Mouse (Mus musculus): Measurements from ENCODE around the gene Nfx1. TPM values are rescaled to one million over a fixed set of nuclear protein-coding genes. Genes with fewer than 3 reads are reported as not detected.
"Not testable (repeated sequence)": the region's sequence is repeated elsewhere in the genome, so short reads cannot be mapped to it uniquely, and the experiment has no call there.

Gene Nfx1
- 27.9 and 28.0 TPM in 2 replicates for polyA plus RNA-seq (2015; fragmentation: Nextera tagmentation; extraction: Ambion mirVana)

DNA sequence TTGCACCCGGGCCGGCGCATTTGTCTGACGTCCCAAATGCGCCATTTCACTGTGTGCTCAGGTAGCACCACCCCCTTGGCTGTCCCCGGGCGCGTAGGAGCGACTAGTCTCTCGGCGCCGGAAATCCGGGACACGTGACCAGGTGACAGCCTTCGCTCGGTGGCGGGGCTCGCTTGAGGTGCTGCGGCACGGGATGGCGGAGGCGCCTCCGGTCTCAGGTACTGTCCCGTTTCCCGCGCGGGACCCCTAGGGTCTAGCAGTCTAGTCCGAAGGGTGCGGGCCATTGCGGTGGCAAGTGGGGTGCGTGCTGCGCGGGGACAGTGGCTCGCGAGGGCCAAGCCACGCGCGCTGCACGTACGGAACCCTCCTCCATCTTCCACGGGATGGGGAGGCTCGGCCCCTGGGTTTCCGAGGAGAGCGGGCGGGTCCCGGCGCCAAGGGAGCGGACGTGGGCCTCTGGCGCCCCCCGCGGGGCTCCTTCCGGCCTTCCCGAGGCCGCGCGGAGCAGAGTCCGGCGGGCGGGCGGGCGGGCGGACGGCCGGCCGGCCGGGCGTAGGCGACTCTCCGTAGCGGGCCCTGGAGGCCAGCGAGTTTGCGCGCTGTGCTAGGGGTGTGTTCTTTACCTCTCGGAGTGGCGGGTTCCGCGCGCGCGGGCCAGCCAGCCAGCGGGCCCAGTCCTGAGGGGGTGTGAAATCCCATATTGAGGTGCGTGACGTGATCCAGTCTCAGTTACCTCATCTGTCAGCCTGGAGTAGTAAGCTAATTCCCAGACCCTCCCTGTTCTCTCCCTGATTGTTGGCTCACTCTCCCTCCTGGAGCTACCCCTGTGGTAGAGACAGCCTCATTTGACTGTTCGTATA, at the start of gene Nfx1:
TSS of gene Nfx1 (plus strand) at position 65 of the 860 bp plus-strand sequence.
- no peaks in the 10 kb centered on the region for H3K27me3 ChIP-seq
- H3K9me3 ChIP-seq (replicated peaks): no peaks in the 10 kb centered on the region
- H3K4me2 ChIP-seq: peak within 1 kb of the TSS; percentile 91
- under 1% methylated on average over 85 of the region's 85 CpGs for WGBS (ENCODE audit: insufficient replicate concordance)
- peak within 1 kb of the TSS; percentile 93 for H3K27ac ChIP-seq (replicated peaks)
- peaks cover 45% of the 10 kb centered on the region for H3K4me1 ChIP-seq (replicated peaks)
- ATAC-seq (ENCODE audit: insufficient read depth): peak; percentile 94
- peak within 1 kb of the TSS; percentile 89 for H3K4me3 ChIP-seq (replicated peaks)
- H3K36me3 ChIP-seq (replicated peaks): peaks cover 30% of the 10 kb centered on the region
- H3K9ac ChIP-seq: peak within 1 kb of the TSS; percentile 82

DNA sequence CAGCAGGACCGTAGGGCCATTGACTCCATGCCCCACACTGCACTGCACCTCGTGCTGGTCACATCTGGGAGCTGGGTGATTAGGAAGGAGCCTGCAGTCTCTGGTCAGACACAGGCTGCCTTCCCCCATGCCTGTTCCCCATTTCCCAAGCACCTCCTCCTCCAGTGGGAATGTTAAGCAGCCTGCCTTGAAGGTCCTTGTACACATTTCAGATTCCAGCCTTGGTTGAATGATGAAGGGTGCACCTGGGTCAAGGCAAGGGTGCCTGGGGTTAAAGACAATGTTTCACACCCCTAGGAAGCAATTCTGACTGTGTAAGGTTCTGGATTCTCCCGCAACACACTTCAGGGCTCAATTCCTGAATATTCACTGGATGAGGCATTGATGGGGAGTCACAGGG, 49.4 kb upstream of the Nfx1 start:
- Histone ChIP-seq H3K27ac (replicated peaks) (no peak overlapping the region), H3K9me3 (replicated peaks) (no peaks in the 10 kb centered on the region), H3K9ac (no peak overlapping the region), H3K36me3 (replicated peaks) (no peaks in the 10 kb centered on the region), H3K27me3 (no peaks in the 10 kb centered on the region; the same call in 1 of the 2 replicates), H3K4me1 (replicated peaks) (peaks cover 10% of the 10 kb centered on the region), H3K4me2 (no peak overlapping the region), H3K4me3 (replicated peaks) (no peak overlapping the region)
- ATAC-seq (ENCODE audit: insufficient read depth): no peak
- 62% methylated on average over 3 of the region's 3 CpGs for WGBS (ENCODE audit: insufficient replicate concordance)

DNA sequence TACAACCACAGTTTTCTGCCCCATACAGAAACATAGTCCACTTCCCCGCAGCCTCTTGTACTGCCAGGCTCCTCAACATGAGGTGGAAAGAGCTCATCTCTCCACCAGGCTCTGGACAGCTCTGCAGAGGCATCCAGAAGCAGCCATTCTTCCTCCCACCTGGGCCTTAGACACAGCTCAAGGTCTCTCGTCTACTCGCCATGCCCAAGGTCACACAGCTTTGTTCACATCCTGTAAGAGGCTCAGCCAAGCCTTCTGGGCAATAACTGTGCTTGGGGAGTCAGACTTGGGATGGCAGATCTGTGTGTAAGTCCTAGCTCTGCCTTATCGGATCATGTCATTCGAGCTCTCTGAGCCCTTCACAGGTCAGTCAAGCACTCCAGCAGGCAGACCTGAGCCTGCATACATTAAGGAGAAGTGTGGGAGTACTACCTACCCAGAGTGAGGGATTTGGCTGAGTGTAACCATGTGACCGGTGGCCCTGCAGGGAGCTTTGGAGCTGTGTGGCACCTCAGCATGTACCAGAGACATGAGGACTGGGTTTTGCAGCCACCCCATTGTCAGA, 47.5 kb upstream of the Nfx1 start:
- no peak for ATAC-seq (ENCODE audit: insufficient read depth)
- H3K9ac ChIP-seq: no peak overlapping the region
- WGBS (ENCODE audit: insufficient replicate concordance): 61% methylated on average over 6 of the region's 6 CpGs
- H3K4me3 ChIP-seq (replicated peaks): no peak overlapping the region
- H3K4me1 ChIP-seq (replicated peaks): peaks cover 10% of the 10 kb centered on the region
- H3K27ac ChIP-seq (replicated peaks): no peak overlapping the region
- H3K4me2 ChIP-seq: no peak overlapping the region
- no peaks in the 10 kb centered on the region for H3K9me3 ChIP-seq (replicated peaks)
- no peaks in the 10 kb centered on the region for H3K36me3 ChIP-seq (replicated peaks)
- no peaks in the 10 kb centered on the region; the same call in 1 of the 2 replicates for H3K27me3 ChIP-seq

DNA sequence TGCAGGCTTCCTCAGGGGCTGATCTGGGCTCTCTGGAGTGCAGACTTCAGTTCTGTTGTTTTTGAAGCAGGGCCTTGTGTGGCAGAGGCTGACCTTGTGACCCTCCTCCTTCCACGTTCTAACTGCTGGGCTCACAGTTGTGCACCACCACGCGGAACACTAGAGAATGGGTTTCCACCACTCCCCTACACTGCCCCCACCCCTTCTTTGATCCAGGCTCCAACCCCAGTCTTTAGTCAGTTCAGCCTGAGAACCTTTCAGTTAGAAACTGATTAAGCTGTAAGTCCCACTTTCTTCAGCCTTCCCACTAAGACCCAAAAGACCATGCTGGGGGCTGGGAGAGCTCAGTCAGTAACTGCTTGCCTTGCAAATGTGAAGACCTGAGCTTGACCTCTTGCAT, 45.1 kb upstream of the Nfx1 start:
- Histone ChIP-seq H3K27me3 (no peaks in the 10 kb centered on the region; the same call in 1 of the 2 replicates), H3K9me3 (replicated peaks) (no peaks in the 10 kb centered on the region), H3K27ac (replicated peaks) (no peak overlapping the region), H3K4me2 (no peak overlapping the region), H3K4me3 (replicated peaks) (no peak overlapping the region), H3K36me3 (replicated peaks) (no peaks in the 10 kb centered on the region), H3K4me1 (replicated peaks) (no peaks in the 10 kb centered on the region), H3K9ac (no peak overlapping the region)
- WGBS (ENCODE audit: insufficient replicate concordance): 60% methylated on average over 3 of the region's 3 CpGs
- no peak for ATAC-seq (ENCODE audit: insufficient read depth)

DNA sequence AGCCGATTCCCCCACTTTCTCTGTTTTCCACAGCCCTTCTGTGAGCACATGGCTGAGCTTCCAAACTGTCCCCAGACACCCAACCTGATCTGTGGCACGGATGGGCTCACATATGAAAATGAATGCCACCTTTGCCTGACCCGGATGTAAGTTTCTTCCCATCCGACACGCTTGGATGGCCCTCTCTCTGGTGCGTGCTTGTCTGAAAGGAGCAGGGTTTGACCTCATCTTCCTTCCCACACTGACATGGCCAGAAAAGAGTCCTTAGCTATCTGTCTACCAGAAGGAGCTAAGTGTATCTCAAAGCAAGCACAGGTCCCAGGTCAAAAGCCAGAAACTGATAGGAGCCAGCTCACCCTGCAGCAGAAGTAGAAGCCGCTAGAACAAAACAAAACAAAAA, 41.7 kb upstream of the Nfx1 start:
- H3K27me3 ChIP-seq: no peaks in the 10 kb centered on the region
- WGBS (ENCODE audit: insufficient replicate concordance): 73% methylated on average over 7 of the region's 7 CpGs
- no peaks in the 10 kb centered on the region for H3K9me3 ChIP-seq (replicated peaks)
- ATAC-seq (ENCODE audit: insufficient read depth): no peak
- no peak overlapping the region for H3K4me2 ChIP-seq
- H3K4me3 ChIP-seq (replicated peaks): no peak overlapping the region
- H3K4me1 ChIP-seq (replicated peaks): peaks cover 3% of the 10 kb centered on the region; the same call in 1 of the 2 replicates
- peaks cover 21% of the 10 kb centered on the region; the same call in 1 of the 2 replicates for H3K36me3 ChIP-seq (replicated peaks)
- H3K27ac ChIP-seq (replicated peaks): no peak overlapping the region
- H3K9ac ChIP-seq: no peak overlapping the region

DNA sequence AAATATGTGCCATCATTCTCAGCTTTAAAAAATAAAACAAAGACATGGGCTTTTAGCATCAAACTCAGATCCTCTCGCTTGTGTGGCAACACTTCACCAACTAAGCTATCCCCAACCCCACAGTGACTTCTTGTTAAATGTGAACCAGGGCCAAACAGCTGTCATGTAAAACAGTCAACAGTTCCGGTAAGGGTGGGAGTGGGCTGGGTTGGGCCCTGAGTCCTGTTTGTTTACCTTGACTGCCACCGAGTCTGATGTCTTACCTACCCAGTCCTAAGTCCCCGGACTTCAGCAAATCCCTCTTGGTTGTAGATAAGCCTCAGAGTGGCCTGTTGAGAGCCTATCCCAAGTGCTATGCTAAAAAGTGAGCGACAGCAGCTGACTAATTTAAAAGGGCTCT, 37.0 kb upstream of the Nfx1 start:
- Histone ChIP-seq H3K27me3 (no peaks in the 10 kb centered on the region), H3K9ac (no peak overlapping the region), H3K4me2 (no peak overlapping the region), H3K4me3 (replicated peaks) (no peak overlapping the region), H3K27ac (replicated peaks) (no peak overlapping the region), H3K36me3 (replicated peaks) (peaks cover 62% of the 10 kb centered on the region), H3K9me3 (replicated peaks) (no peaks in the 10 kb centered on the region), H3K4me1 (replicated peaks) (peaks cover 14% of the 10 kb centered on the region)
- 77% methylated on average over 5 of the region's 5 CpGs for WGBS (ENCODE audit: insufficient replicate concordance)
- ATAC-seq (ENCODE audit: insufficient read depth): no peak

DNA sequence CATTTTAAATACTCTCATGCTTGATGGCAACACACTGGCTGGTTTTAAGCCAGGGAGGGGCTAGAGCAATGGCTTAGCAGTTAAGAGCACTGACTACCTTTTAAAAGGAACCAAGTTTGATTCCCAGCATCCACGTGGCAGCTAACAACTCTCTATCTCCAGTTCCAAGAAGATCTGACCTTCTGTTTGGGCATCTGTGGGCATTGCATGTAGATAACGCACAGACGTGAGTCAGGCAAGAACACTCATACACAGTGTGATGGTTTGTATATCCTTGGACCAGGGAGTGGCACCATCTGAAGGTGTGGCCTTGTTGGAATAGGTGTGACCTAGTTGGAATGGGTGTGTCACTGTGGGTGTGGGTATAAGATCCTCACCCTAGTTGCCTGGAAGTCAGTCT, 36.3 kb upstream of the Nfx1 start:
- not testable (repeated sequence) for H3K9ac ChIP-seq; H3K4me3 ChIP-seq (replicated peaks); H3K9me3 ChIP-seq (replicated peaks); H3K27me3 ChIP-seq
- peaks cover 69% of the 10 kb centered on the region for H3K36me3 ChIP-seq (replicated peaks)
- 57% methylated on average over 3 of the region's 3 CpGs for WGBS (ENCODE audit: insufficient replicate concordance)
- peaks cover 14% of the 10 kb centered on the region for H3K4me1 ChIP-seq (replicated peaks)
- peak; percentile 69 for ATAC-seq (ENCODE audit: insufficient read depth)
- H3K4me2 ChIP-seq: peak overlapping the region; percentile 25
- H3K27ac ChIP-seq (replicated peaks): 0 out of 2 replicates have a peak overlapping the region, but pooled peaks have one; percentile 45

DNA sequence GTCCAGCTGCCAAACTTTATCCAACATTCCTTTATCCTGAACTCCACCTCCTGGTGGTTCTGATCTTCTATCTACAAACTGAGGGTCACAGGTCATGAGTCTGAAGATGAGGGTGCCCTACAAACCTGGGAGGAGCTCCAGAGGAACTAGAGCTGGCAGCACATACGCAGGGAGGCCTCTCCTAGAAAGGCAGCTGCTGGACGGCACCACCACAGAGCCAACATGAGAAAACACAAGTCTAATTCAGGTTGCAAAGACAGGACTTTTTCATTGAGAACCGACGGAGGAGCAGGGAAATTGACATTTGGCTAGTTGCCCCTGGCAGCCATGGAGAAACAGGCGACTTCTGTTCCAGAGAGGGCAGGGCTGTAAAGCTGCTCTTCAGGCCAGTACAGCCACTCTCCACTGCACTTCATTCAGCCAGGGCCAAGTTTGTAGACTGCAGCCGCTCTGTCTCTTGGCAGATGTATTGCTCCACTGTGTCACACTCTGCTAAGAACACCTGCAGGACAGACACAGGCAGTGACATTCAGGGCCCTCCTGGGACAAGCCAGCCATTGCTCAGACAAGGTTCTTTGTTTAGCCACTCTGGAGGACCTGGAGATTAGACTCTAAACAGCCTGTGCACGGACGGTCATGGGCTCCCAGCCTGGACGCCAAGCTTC, 34.4 kb upstream of the Nfx1 start:
- no peak overlapping the region for H3K9ac ChIP-seq
- H3K27me3 ChIP-seq: no peaks in the 10 kb centered on the region
- 78% methylated on average over 9 of the region's 9 CpGs for WGBS (ENCODE audit: insufficient replicate concordance)
- no peak overlapping the region for H3K27ac ChIP-seq (replicated peaks)
- peaks cover 14% of the 10 kb centered on the region for H3K4me1 ChIP-seq (replicated peaks)
- H3K4me3 ChIP-seq (replicated peaks): no peak overlapping the region
- peaks cover 88% of the 10 kb centered on the region for H3K36me3 ChIP-seq (replicated peaks)
- no peaks in the 10 kb centered on the region for H3K9me3 ChIP-seq (replicated peaks)
- no peak for ATAC-seq (ENCODE audit: insufficient read depth)
- H3K4me2 ChIP-seq: no peak overlapping the region

DNA sequence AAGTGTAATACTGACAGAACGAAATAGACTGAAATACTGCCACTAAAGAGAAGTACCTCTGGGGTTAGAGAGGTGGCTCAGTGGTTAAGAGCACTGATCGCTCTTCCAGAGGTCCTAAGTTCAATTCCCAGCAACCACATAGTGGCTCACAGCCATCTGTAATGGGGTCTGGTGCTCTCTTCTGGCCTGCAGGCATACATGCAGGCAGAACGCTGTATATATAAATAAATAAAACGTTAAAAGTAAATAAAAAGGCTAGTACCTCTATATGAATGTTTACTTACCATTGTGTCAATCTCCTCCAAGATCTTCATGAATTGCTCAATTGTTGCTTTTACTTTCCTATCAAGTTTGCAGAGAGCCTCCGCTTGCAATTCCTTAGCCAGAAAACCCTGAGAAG, 31.9 kb upstream of the Nfx1 start:
- 88% methylated on average over 5 of the region's 5 CpGs for WGBS (ENCODE audit: insufficient replicate concordance)
- Histone ChIP-seq H3K4me2 (no peak overlapping the region), H3K9me3 (replicated peaks) (no peaks in the 10 kb centered on the region), H3K4me1 (replicated peaks) (peaks cover 32% of the 10 kb centered on the region), H3K27ac (replicated peaks) (no peak overlapping the region), H3K36me3 (replicated peaks) (peaks cover 95% of the 10 kb centered on the region), H3K27me3 (no peaks in the 10 kb centered on the region), H3K4me3 (replicated peaks) (no peak overlapping the region), H3K9ac (no peak overlapping the region)
- ATAC-seq (ENCODE audit: insufficient read depth): no peak

DNA sequence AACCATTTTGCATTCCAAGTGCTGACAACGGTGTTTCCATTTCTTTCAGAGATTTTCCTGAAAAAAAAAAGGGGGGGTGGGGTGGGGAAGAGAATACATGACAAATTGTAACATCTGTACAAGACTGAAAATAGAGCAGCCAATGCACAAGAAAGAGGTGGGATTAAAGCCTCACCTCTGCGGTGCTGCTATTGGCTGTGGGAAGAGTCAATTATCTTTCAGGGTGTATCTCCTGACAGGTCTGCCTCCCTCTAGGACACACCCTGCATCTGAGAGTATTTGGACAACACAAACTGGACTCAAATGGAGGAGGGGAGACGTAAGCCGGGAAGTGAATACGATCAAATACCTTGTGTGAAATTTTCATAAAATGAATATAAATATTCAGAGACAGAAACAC, 27.1 kb upstream of the Nfx1 start:
- H3K36me3 ChIP-seq (replicated peaks): peaks cover 73% of the 10 kb centered on the region
- 84% methylated on average over 5 of the region's 5 CpGs for WGBS (ENCODE audit: insufficient replicate concordance)
- ATAC-seq (ENCODE audit: insufficient read depth): no peak

DNA sequence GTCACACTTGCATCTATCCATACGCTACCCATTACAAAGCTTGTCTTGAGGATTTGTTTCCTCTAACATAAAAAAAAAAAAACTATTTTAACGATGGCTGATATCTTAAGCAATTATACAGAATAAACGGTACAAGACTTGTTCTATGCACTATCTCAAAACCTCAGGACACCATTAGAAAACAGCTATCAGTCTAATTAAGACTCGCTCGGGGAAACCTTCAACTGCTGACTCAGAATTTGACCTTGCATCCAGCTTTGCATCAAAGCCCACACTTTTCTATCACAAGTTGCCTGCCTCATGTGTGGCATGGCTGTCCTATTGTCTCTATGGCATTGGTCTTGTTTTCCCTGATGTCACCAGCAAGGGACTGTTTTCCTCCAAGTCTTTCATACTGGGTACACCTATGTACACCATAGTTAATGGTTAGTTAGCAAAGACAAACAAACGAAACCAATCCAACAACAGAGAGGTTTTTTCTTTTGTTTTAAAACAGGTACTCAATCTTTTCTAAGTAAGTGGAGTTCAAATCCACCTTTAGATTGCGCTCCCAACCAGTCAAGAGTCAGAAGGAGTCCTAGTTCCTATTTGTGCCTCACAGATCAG, 24.1 kb upstream of the Nfx1 start:
- Histone ChIP-seq H3K36me3 (replicated peaks) (peaks cover 57% of the 10 kb centered on the region), H3K27me3 (no peaks in the 10 kb centered on the region), H3K4me1 (replicated peaks) (peaks cover 56% of the 10 kb centered on the region), H3K9me3 (replicated peaks) (no peaks in the 10 kb centered on the region), H3K4me3 (replicated peaks) (peak overlapping the region; percentile 90), H3K4me2 (peak overlapping the region; percentile 81), H3K27ac (replicated peaks) (peak overlapping the region; percentile 92), H3K9ac (peak overlapping the region; percentile 96)
- 39% methylated on average over 7 of the region's 7 CpGs for WGBS (ENCODE audit: insufficient replicate concordance)
- ATAC-seq (ENCODE audit: insufficient read depth): no peak

More for the DNA sequence above, 27.1 kb upstream of the Nfx1 start:
- Histone ChIP-seq H3K9me3 (replicated peaks) (no peaks in the 10 kb centered on the region), H3K27ac (replicated peaks) (0 out of 2 replicates have a peak overlapping the region, but pooled peaks have one; percentile 19), H3K4me1 (replicated peaks) (peaks cover 48% of the 10 kb centered on the region), H3K9ac (no peak overlapping the region), H3K4me3 (replicated peaks) (no peak overlapping the region), H3K27me3 (no peaks in the 10 kb centered on the region), H3K4me2 (no peak overlapping the region)
